Mouse (Mus musculus) ES-Bruce4 (cell line): ENCODE measurements at regions not wholly inside any gene's neighbourhood (a gene's known extent, or its start where the extent isn't known, plus 50 kb on each side); places are given as distances from the start of the nearest gene placed in this dataset.

Experiments used
- H3K27ac ChIP-seq: 2 replicates; pipeline ENCODE4 v1.5.1; 2012; ENCODE audit warnings: low read length, inconsistent platforms; ENCODE audit not compliant: insufficient read depth
- H3K27me3 ChIP-seq: 2 replicates; pipeline ENCODE4 v1.6.1; 2012; ENCODE audit warnings: mild to moderate bottlenecking, low read length, inconsistent platforms; ENCODE audit not compliant: control insufficient read depth, poor library complexity, insufficient read depth, severe bottlenecking
- H3K36me3 ChIP-seq: 2 replicates; pipeline ENCODE4 v1.6.1; 2012; ENCODE audit warnings: inconsistent platforms, mild to moderate bottlenecking, low read length, moderate library complexity; ENCODE audit not compliant: control insufficient read depth, poor library complexity, insufficient read depth, severe bottlenecking
- H3K4me1 ChIP-seq: one replicate; pipeline ENCODE4 v1.8.1; 2011; ENCODE audit warnings: low read length; ENCODE audit not compliant: control insufficient read depth, insufficient read depth
- H3K4me3 ChIP-seq: 2 replicates; pipeline ENCODE4 v1.5.1; 2011; ENCODE audit warnings: low read depth, mild to moderate bottlenecking, low read length
- H3K9ac ChIP-seq: 2 replicates; pipeline ENCODE4 v1.6.1; 2012; ENCODE audit warnings: low read depth, mild to moderate bottlenecking, inconsistent platforms; ENCODE audit not compliant: poor library complexity, severe bottlenecking
- H3K9me3 ChIP-seq: replicated peaks from 2 replicates; pipeline ENCODE4 v1.6.1; 2012; ENCODE audit warnings: mild to moderate bottlenecking, low read length, inconsistent platforms; ENCODE audit not compliant: control insufficient read depth, poor library complexity, insufficient read depth, severe bottlenecking
- CTCF ChIP-seq: IDR thresholded peaks from one replicate; pipeline ENCODE4 v1.8.1; 2011; ENCODE audit warnings: low read depth, low read length
- EP300 ChIP-seq: IDR thresholded peaks from 2 replicates; pipeline ENCODE4 v1.6.1; 2011; ENCODE audit warnings: low read depth, low read length; ENCODE audit not compliant: insufficient read depth
- POLR2A ChIP-seq: IDR thresholded peaks from one replicate; pipeline ENCODE4 v1.8.1; 2011; ENCODE audit warnings: low read length; ENCODE audit not compliant: insufficient read depth

- no peak overlapping the region for H3K4me3 ChIP-seq
- no peak overlapping the region for H3K9ac ChIP-seq
- no peaks in the 10 kb centered on the region for H3K36me3 ChIP-seq
- TF ChIP-seq POLR2A: no peak
- no peak for TF ChIP-seq EP300
- no peak for TF ChIP-seq CTCF
- no peak overlapping the region for H3K27ac ChIP-seq
- H3K27me3 ChIP-seq: no peaks in the 10 kb centered on the region
- no peaks in the 10 kb centered on the region for H3K4me1 ChIP-seq
- no peaks in the 10 kb centered on the region for H3K9me3 ChIP-seq
Observed at GRCm38 (mm10) chr11:40561400-40561799, 133.6 kb downstream of the Mat2b start.

DNA sequence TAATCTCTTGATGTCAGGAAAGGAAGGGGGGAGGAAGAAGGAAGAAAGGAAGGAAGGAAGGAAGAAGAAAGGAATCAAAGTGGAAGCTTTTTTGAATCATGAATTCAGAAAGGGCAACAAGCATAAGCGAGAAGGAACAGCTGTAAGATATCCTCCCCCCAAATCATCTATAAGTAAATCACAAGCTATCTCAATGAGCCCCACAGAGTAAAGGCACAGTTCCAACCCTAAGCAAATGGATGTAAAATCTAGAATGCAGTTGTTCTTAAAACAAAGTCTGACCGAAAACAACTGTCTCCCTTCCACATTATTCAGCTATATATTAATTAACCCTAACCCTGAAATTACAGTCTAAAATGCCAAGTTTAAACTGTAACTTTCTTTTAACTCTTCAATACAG lies 136.5 kb downstream of the Mat2b start:
- no peaks in the 10 kb centered on the region for H3K9me3 ChIP-seq
- H3K27me3 ChIP-seq: no peaks in the 10 kb centered on the region
- no peak overlapping the region for H3K9ac ChIP-seq

DNA sequence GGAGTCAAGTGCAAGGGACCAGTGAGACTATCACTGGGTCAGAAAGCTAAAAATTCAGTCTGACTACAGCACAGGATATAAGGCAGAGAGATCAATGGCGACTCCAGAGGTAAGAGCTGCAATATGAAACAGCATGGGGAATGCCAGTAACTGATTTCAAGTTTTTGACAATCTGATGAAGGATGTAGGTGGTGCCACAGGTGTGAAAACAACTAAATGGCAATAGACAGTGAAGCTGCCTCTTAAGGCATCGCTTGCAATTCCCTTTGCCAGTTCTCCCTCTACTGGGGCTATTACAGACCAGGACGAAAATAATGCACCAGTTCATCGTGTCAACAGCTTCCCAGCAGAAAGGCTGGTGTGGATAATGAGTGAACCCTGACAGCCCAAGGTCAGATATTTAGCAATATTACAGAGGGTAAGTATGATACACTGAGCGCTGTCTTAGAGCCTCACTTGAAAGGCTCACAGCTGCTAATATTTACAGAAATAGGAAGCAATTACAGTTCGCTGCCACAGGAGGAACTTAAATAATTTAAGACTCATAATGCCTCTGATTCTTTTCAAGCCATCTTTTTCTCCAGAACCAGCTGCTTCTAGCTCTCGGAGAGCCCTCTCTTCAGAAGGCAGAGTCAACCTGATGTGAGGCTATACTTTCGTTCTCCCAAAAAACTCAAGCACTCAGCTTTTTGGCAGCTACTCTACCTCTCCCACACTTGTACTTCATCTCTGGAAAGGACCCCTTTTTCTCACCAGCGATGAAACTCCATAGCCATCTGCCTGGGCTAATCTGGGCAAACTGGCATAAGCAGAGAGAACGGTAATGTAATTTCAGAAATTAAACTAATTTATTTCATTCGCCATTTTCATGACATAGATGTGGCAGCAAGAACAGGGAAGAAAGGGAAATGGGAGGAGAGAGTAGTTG lies 139.9 kb downstream of the Mat2b start:
- no peak overlapping the region for H3K4me3 ChIP-seq
- H3K27me3 ChIP-seq: no peaks in the 10 kb centered on the region
- H3K9me3 ChIP-seq: no peaks in the 10 kb centered on the region
- no peak for TF ChIP-seq POLR2A
- TF ChIP-seq CTCF: no peak
- H3K27ac ChIP-seq: no peak overlapping the region
- no peaks in the 10 kb centered on the region for H3K36me3 ChIP-seq
- no peak overlapping the region for H3K9ac ChIP-seq
- H3K4me1 ChIP-seq: no peaks in the 10 kb centered on the region

More for the DNA sequence above, 136.5 kb downstream of the Mat2b start:
- no peak for TF ChIP-seq EP300
- TF ChIP-seq POLR2A: no peak
- no peak for TF ChIP-seq CTCF
- Histone ChIP-seq H3K4me1 (no peaks in the 10 kb centered on the region), H3K4me3 (no peak overlapping the region), H3K27ac (no peak overlapping the region), H3K36me3 (no peaks in the 10 kb centered on the region)

- Histone ChIP-seq H3K4me1 (no peaks in the 10 kb centered on the region), H3K27ac (no peak overlapping the region), H3K27me3 (no peaks in the 10 kb centered on the region), H3K36me3 (no peaks in the 10 kb centered on the region), H3K9me3 (no peaks in the 10 kb centered on the region), H3K4me3 (no peak overlapping the region), H3K9ac (no peak overlapping the region)
- no peak for TF ChIP-seq CTCF
- no peak for TF ChIP-seq EP300
- TF ChIP-seq POLR2A: no peak
Observed at GRCm38 (mm10) chr11:40552054-40552453, 142.9 kb downstream of the Mat2b start.

GRCm38 (mm10) chr11:40546596-40546995 lies 148.4 kb downstream of the Mat2b start:
- H3K9ac ChIP-seq: no peak overlapping the region
- TF ChIP-seq POLR2A (no peak), CTCF (no peak), EP300 (no peak)
- no peaks in the 10 kb centered on the region for H3K27me3 ChIP-seq
- H3K4me3 ChIP-seq: no peak overlapping the region
- no peak overlapping the region for H3K27ac ChIP-seq
- no peaks in the 10 kb centered on the region for H3K4me1 ChIP-seq
- no peaks in the 10 kb centered on the region for H3K9me3 ChIP-seq
- no peaks in the 10 kb centered on the region for H3K36me3 ChIP-seq

DNA sequence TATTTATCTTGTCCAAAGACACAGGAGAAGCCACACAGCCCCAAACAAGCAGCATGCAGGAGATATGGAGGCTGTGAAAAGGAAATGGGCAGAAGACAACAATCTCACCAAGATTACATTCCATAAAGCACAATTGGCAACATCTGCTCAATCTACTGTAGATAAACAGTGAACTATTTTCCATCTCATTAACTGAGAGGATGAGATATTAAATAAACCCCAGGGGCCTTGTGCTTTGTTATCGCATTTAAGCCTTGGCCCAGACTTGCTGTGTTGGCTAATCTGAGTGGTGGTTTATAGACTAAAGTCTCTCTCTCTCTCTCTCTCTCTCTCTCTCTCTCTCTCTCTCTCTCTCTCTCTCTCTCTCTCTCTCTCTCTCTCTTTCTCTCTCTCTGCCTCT lies 149.5 kb downstream of the Mat2b start:
- no peaks in the 10 kb centered on the region for H3K27me3 ChIP-seq
- no peak overlapping the region for H3K27ac ChIP-seq
- H3K4me3 ChIP-seq: no peak overlapping the region
- no peak for TF ChIP-seq CTCF
- TF ChIP-seq EP300: no peak
- no peak for TF ChIP-seq POLR2A
- no peaks in the 10 kb centered on the region for H3K36me3 ChIP-seq
- no peaks in the 10 kb centered on the region for H3K4me1 ChIP-seq
- no peak overlapping the region for H3K9ac ChIP-seq
- no peaks in the 10 kb centered on the region for H3K9me3 ChIP-seq
